Mouse (Mus musculus) regulatory T cell (primary cell): Measurements from ENCODE around the gene Zfp369.
"Not testable (repeated sequence)": the region's sequence is repeated elsewhere in the genome, so short reads cannot be mapped to it uniquely, and the experiment has no call there.

Experiments used
- in situ Hi-C: fragments of 300-600 bp; cut with MboI, MseI; formaldehyde crosslinking; loops from one replicate; pipeline ENCODE4 v1.15.1; 2025; ENCODE audit warnings: high pct_unique_total_duplicates

The Zfp369 gene

GRCm38 (mm10) chr13:65278383-65279341, at the start of gene Zfp369:
Zfp369 (plus strand) TSS chr13:65278814.
- in situ Hi-C loops, result loop anchor here (25.0 kb wide), 1 partner anchor 841 kb away; the partner anchor contains the start of gene Cdk20

GRCm38 (mm10) chr13:65237211-65237610, 41.4 kb upstream of the Zfp369 start:
- in situ Hi-C loops, result no loop called here

- in situ Hi-C loops, result loop anchor here (10.0 kb wide), 1 partner anchor 126 kb away; the partner anchor contains the start of gene Mfsd14b
These were observed 38.0 kb upstream of the Zfp369 start for GRCm38 (mm10) chr13:65240509-65241098.

DNA sequence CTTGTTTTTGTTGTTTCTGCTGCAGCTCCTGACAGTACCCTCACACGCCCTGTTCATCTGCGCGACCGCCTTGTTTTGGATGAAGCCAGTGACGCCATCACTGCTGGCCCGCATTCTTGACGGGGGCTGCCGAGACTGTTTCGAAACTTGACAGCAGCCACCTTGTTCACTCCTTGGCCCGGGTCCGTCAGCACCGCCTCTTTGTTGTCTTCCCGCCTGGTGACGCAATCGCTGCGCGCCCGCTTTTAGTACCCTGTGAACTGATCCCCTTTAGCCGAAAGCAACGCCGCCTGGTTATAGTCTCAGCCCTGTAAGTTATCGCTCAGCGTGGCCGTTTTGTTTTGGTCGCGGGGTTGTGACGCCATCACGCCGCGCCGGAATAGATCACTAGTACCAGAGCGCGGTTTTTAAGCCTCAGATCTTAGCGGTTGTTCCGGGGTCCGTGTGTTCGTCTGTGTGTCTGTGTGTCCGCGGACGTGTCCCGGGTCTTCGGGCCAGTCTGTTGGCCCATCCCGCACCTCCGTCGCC, 37.5 kb upstream of the Zfp369 start:
- in situ Hi-C loops, result loop anchor here (10.0 kb wide), 1 partner anchor 126 kb away; the partner anchor contains the start of gene Mfsd14b

GRCm38 (mm10) chr13:65241627-65242318, 36.8 kb upstream of the Zfp369 start:
- in situ Hi-C loops, result loop anchor here (10.0 kb wide), 1 partner anchor 127 kb away; the partner anchor contains the start of gene Mfsd14b

DNA sequence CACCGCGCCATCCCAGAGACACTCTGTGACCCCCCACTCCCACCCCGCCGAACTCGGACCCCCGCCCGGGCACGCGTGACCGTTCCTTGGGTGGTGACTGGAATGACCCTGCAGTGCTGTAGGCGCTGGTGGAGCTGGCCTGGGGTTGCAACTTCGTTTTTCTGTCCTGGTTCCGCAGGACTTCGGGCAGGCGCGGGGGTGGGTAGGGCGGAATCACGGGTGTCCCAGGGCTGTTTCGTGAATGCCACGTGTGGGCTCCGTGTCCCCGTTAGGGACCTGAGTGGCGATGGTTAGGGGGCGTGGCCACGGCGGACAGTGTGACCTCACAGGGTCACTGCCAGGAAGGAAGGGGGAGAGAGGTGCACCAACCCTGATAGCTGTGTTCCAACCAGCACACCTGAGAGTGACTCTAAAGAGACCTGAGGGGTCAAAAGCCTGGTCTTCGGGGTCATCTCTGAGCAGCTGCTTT, 36.3 kb upstream of the Zfp369 start:
- in situ Hi-C loops, result loop anchor here (10.0 kb wide), 1 partner anchor 128 kb away; the partner anchor contains the start of gene Mfsd14b

DNA sequence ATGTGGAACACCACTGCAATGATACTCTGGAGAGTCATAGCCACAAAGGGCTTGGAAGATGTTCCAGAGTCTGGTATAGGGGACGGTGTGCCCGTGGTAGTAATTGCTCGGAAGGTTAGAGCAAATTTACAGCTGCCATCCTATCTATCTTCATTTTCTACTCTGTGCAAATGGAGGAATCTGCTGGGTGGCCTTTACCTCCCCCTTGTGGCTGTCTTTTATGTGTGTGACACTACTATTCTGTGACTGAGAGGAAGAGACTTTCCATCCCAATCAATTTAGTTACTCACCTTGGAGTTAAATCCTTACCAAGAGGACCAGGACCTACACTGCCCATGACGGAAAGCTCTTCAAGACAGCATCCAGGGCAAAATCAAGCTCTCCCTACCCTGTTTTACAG, 35.3 kb upstream of the Zfp369 start:
- in situ Hi-C loops, result loop anchor here (10.0 kb wide), 1 partner anchor 128 kb away; the partner anchor contains the start of gene Mfsd14b

DNA sequence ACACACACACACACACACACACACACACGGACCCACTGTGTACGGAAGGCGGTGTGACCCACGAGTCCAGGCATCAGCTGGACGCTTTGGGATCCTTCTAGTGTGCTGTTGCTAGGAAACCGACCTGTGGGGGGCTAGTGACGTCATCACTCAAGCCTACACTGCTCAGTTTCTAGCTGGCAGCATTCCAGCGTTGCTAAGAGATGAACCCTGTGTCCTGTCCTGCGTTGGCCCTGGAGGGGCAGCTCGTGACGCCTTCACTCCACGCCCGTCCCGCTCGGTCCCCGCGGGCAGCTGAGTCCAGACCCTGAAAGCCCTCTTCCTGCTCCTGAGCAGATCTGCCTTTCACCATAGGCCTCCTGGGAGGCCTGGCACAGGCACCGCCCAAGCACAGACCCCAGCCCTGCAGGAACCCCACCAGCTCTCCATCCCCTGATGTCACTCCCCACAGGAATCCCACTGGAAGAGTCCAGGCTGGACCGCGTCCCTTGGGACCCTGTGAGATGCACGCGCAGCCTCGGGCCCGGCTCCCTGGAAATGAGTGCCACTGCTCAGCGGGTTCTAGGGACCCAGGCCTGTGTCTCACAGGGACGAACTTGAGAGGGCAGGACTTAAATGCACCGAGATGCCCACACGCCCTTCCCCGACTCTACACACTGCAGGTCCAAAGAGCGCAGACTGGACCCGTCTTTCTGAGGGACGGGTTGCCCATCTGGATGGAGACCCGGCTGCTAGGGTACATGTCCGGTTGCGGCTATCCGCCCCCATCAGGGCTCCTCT, 20.2 kb upstream of the Zfp369 start:
- in situ Hi-C loops, result no loop called here

DNA sequence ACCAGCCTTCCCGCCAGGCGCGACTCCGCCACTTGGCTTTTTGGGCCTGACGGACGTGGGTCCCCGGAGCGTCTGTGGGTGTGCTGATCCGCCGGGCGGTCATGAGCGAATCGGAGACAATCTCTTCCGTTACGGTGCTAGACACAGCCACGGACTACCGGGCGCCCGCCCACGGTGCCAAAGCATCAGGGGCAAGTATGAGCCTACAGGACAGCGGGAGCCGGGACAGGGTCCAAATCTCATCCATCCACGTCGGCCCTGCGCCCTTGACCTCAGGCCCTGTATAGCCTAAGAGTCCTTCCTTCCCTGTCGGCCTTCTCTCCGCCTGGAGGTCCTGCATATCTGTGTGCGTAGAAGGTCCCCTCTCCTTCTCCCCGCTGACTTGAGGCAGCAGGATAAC, 19.4 kb upstream of the Zfp369 start, which contains the start of gene Gm10775:
TSS of gene Gm10775 (plus strand) at position 301 of the 400 bp plus-strand sequence.
- in situ Hi-C loops, result no loop called here

- in situ Hi-C loops, result no loop called here
These were observed 16.5 kb upstream of the Zfp369 start for GRCm38 (mm10) chr13:65262086-65262485.

- in situ Hi-C loops, result loop anchor here (25.0 kb wide), 1 partner anchor 841 kb away; the partner anchor contains the start of gene Cdk20
These were observed 626 bp upstream of the Zfp369 start for GRCm38 (mm10) chr13:65277994-65278382.

- in situ Hi-C loops, result loop anchor here (25.0 kb wide), 1 partner anchor 849 kb away; the partner anchor contains the start of gene Cdk20
These were observed 8.2 kb downstream of the Zfp369 start for GRCm38 (mm10) chr13:65286771-65287170.

GRCm38 (mm10) chr13:65296354-65296753, 17.7 kb downstream of the Zfp369 start:
- in situ Hi-C loops, result loop anchor here (25.0 kb wide), 1 partner anchor 859 kb away; the partner anchor contains the start of gene Cdk20

- in situ Hi-C loops, result not testable (repeated sequence)
These were observed 32.2 kb downstream of the Zfp369 start for GRCm38 (mm10) chr13:65310849-65311248.

GRCm38 (mm10) chr13:65311311-65311755, 32.7 kb downstream of the Zfp369 start:
- in situ Hi-C loops, result no loop called here

DNA sequence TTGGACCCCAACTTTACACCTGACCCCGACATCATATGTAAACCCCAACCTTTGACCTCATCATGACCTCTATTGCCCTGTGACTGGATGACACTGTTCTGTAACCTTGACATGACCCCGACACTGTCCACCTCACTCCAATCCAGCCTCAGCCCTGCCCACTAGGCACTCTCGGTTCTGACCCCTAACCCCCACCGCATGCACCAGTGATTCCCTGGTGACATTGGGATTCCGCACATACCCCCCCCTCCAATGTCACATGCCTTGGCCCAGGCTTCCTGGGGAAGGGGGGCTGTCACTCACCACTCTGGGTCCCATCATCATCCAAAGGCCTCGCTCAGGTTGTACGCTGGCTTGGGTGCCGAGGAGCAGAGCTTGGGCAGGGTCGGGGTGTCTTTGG, 33.2 kb downstream of the Zfp369 start:
- in situ Hi-C loops, result no loop called here

- in situ Hi-C loops, result loop anchor here (5.0 to 10.0 kb wide), 2 partner anchors 536 to 1329 kb away; no protein-coding TSS in a partner anchor
These were observed 69.9 kb downstream of the Zfp369 start for GRCm38 (mm10) chr13:65348501-65348900.

- in situ Hi-C loops, result loop anchor here (5.0 kb wide), 1 partner anchor 211 kb away; no protein-coding TSS in a partner anchor
These were observed 73.2 kb downstream of the Zfp369 start for GRCm38 (mm10) chr13:65351768-65352167.
